Mouse (Mus musculus) intestine, postnatal 0 days (tissue): ENCODE measurements around the gene Six5. TPM values are rescaled to one million over a fixed set of nuclear protein-coding genes. Genes with fewer than 3 reads are reported as not detected.

Experiments
- ATAC-seq: fragments of 200-750 bp; cut with Nextera tagmentation; 2 replicates; pipeline ENCODE4 v1.8.0; 2017; ENCODE audit warnings: mild to moderate bottlenecking, moderate TSS enrichment, moderate library complexity
- H3K27ac ChIP-seq: fragments of 300-500 bp; sonication (generic); 2 replicates; pipeline ENCODE4 v1.5.1; 2014; ENCODE audit warnings: mild to moderate bottlenecking, low read depth, low read length, moderate library complexity
- H3K27me3 ChIP-seq: fragments of 300-500 bp; sonication (generic); replicated peaks from 2 replicates; pipeline ENCODE4 v1.6.1; 2014; ENCODE audit warnings: low read length, mixed read lengths; ENCODE audit not compliant: control insufficient read depth, insufficient read depth
- H3K36me3 ChIP-seq: fragments of 300-500 bp; sonication (generic); 2 replicates; pipeline ENCODE4 v1.6.1; 2014; ENCODE audit warnings: mild to moderate bottlenecking, moderate library complexity; ENCODE audit not compliant: control insufficient read depth, insufficient read depth
- H3K4me1 ChIP-seq: fragments of 300-500 bp; sonication (generic); replicated peaks from 2 replicates; pipeline ENCODE4 v1.6.1; 2014; ENCODE audit warnings: antibody characterized with exemption, low read length, mixed read lengths; ENCODE audit not compliant: control insufficient read depth, insufficient read depth
- H3K4me2 ChIP-seq: fragments of 300-500 bp; sonication (generic); replicated peaks from 2 replicates; pipeline ENCODE4 v1.6.1; 2014; ENCODE audit warnings: low read depth, mild to moderate bottlenecking, moderate library complexity
- H3K4me3 ChIP-seq: fragments of 300-500 bp; sonication (generic); 2 replicates; pipeline ENCODE4 v1.5.1; 2014; ENCODE audit warnings: low read depth, low read length
- H3K9ac ChIP-seq: fragments of 300-500 bp; sonication (generic); 2 replicates; pipeline ENCODE4 v1.6.1; 2014; ENCODE audit warnings: mild to moderate bottlenecking, low read depth, low read length
- H3K9me3 ChIP-seq: fragments of 300-500 bp; sonication (generic); 2 replicates; pipeline ENCODE4 v1.6.1; 2016; ENCODE audit warnings: mixed run types; ENCODE audit not compliant: control insufficient read depth
- CTCF ChIP-seq: sonication (generic); IDR thresholded peaks from 2 replicates; pipeline ENCODE4 v1.5.1; 2016; ENCODE audit warnings: low read depth, mild to moderate bottlenecking, control low read depth, antibody characterized with exemption, moderate library complexity
- WGBS: fragments of 180-500 bp; shearing (Covaris S2); extraction: QIAGEN DNeasy Blood & Tissue Kit; methylation state at CpG from one replicate; pipeline ENCODE4 v1.1.7; 2014; 5-methylcytosine and 5-hydroxymethylcytosine counted together
- polyA plus RNA-seq: library from polyadenylated mRNA; unstranded; fragments of >200 nt; fragmentation: Nextera tagmentation; extraction: Ambion mirVana; gene quantifications from 2 replicates; pipeline ENCODE4 v1.2.1, GENCODE M21; 2015

Gene Six5
- polyA plus RNA-seq, 1 experiment from 2014 or later = 5.1 TPM

DNA sequence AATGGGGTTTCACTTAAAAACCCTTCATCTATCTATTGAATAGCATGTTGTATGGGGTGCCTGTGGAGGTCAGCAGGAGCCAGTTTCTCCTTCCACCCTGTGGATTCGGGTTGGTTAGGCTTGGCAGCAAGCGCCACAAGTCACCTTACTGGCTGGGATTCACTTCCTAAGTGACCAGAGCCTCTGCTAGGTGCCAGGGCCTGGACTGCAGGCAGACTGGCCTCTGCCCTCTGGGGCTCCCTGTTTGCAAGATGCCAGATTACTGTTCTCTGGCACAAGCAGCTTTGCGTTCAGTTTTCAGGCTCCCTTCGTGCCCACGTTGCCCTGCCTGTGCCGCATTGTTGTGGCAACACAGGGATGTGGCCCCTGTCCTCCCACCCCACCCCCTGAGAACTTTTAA, 30.3 kb downstream of the Six5 start:
- H3K4me1 ChIP-seq = 0 out of 2 replicates have a peak, but pooled peaks cover 3% of the 10 kb centered on the region
- 91% methylated on average over 6 of the region's 6 CpGs for WGBS

DNA sequence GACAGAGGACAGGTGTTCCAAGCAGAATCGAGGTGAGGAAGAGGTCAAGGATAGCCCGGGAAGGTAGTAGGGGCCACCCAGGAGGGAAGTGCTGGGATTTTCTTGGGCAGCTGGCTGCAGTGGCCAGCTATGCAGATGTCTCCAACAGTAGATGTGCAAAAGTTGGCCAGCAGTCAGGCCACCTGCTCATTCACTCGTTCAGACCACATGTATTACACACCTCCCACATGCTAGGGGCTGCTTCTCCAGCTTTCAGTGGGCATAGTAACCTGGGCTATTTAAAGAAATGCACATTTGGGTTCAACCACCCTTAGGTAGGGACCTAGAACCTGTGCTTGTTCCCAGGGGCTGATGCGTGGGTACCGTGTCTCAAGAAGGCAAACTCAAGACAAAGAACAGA, 33.4 kb downstream of the Six5 start:
- Histone ChIP-seq H3K9me3 (no peaks in the 10 kb centered on the region), H3K4me2 (no peak overlapping the region), H3K27me3 (no peaks in the 10 kb centered on the region), H3K36me3 (no peaks in the 10 kb centered on the region), H3K9ac (no peak overlapping the region), H3K27ac (no peak overlapping the region), H3K4me3 (no peak overlapping the region), H3K4me1 (0 out of 2 replicates have a peak, but pooled peaks cover 3% of the 10 kb centered on the region)
- 83% methylated on average over 5 of the region's 5 CpGs for WGBS
- TF ChIP-seq CTCF = no peak
- ATAC-seq = no peak

More for the DNA sequence above, 30.3 kb downstream of the Six5 start:
- no peak for TF ChIP-seq CTCF
- no peak overlapping the region for H3K9ac ChIP-seq
- H3K4me3 ChIP-seq = no peak overlapping the region
- no peaks in the 10 kb centered on the region for H3K9me3 ChIP-seq
- no peaks in the 10 kb centered on the region for H3K27me3 ChIP-seq
- no peaks in the 10 kb centered on the region for H3K36me3 ChIP-seq
- ATAC-seq = no peak
- no peak overlapping the region for H3K27ac ChIP-seq
- no peak overlapping the region for H3K4me2 ChIP-seq

DNA sequence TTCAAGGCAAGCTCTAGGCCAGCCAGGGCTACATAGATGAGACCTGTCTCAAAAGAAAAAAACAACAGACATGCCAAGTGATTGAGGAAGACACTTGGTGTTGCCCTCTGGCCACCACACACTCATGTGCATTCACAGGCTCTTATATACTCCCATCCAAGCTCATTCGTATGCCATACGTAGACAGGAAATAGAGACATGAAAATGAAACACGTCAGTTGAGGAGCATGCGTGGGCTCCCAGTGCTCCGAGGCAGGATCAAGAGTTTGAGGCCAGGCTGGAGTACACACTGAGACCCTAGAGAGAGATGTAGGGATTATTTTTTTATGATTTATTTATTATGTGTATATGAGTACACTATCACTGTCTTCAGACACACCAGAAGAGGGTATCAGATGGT, 35.0 kb downstream of the Six5 start:
- Histone ChIP-seq H3K36me3 (no peaks in the 10 kb centered on the region), H3K4me3 (no peak overlapping the region), H3K27me3 (no peaks in the 10 kb centered on the region), H3K4me1 (0 out of 2 replicates have a peak, but pooled peaks cover 3% of the 10 kb centered on the region), H3K4me2 (no peak overlapping the region), H3K9ac (no peak overlapping the region), H3K9me3 (no peaks in the 10 kb centered on the region), H3K27ac (no peak overlapping the region; the same call in 1 of the 2 replicates)
- 96% methylated on average over 5 of the region's 5 CpGs for WGBS
- no peak for ATAC-seq
- no peak for TF ChIP-seq CTCF

DNA sequence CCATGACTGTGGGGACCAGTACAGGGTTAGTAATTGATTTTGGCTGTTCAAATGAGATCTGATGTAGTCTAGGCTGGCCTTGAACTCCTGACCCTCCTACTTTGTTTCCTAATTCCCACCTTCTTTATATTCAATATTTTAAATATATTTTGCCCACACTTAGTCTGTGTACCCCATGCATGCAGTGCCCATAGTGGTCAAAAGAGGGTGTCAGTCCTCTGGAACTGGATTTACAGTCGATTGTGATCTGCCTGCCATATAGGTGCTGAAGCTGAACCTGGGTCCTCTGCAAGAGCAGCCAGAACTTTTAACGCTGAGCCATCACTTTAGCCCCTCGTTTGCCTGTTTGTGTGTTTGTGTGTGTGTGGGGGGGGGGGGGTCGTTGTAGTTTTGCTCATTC, 36.3 kb downstream of the Six5 start:
- peak; percentile 49 for TF ChIP-seq CTCF
- no peaks in the 10 kb centered on the region for H3K4me1 ChIP-seq
- no peaks in the 10 kb centered on the region for H3K27me3 ChIP-seq
- peak overlapping the region; percentile 37 for H3K4me3 ChIP-seq
- H3K27ac ChIP-seq = 0 out of 2 replicates have a peak overlapping the region, but pooled peaks have one; percentile 60
- 27% methylated on average over 4 of the region's 4 CpGs for WGBS
- peak overlapping the region; percentile 68 for H3K4me2 ChIP-seq
- no peaks in the 10 kb centered on the region for H3K9me3 ChIP-seq
- peaks cover 6% of the 10 kb centered on the region for H3K36me3 ChIP-seq
- no peak for ATAC-seq
- 0 out of 2 replicates have a peak overlapping the region, but pooled peaks have one; percentile 22 for H3K9ac ChIP-seq

DNA sequence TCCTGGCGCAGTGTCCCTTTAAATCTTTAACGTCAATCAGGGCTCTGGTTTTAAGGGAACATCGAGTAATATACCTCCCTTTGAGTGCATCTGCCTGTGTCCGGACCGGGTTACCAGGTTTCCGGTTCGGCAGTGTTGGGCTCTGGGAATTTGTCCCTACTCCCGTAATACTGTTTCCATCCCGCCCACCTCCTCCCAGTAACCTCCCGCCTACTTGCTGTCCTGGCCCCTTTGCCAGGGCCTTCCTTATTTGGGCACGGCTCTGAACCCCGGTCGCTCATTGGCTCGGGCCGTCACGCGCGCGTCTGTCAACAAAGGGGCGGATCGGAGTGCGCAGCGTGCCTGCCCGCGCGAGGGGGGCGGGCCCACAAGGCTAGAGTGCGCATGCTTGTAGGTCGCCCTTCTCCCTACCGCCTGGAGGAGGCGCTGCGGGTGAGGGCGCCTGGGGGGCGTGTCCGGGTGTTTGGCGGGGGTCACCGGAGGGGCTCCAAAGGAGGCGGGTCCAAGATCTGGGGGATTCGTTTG, 37.0 kb downstream of the Six5 start:
- Histone ChIP-seq H3K4me2 (peak overlapping the region; percentile 68), H3K9ac (peak overlapping the region; percentile 35; the same call in 1 of the 2 replicates), H3K27me3 (no peaks in the 10 kb centered on the region), H3K9me3 (no peaks in the 10 kb centered on the region), H3K27ac (peak overlapping the region; percentile 60; the same call in 1 of the 2 replicates), H3K4me3 (peak overlapping the region; percentile 37), H3K4me1 (no peaks in the 10 kb centered on the region), H3K36me3 (peaks cover 13% of the 10 kb centered on the region)
- peak; percentile 94 for TF ChIP-seq CTCF
- peak; percentile 99 for ATAC-seq
- WGBS = under 1% methylated on average over 39 of the region's 39 CpGs

DNA sequence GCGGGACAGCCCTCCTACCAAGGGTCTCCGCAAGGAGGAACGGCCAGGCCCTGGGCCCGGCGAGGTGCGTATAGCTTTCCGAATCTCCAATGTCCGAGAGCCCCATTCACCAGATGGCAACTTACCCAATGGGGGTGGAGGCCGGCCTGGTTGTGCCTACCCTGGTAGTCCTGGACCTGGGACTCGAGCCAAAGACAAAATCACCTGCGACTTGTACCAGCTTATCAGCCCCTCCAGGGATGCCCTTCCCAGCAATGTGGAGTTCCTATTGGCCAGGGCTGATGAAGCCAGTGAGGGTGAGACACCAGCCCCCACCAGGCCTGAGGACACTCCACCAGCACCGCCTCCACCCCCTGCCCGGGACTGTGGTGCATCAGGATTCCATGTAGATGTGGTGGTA, 41.8 kb downstream of the Six5 start:
- WGBS = 96% methylated on average over 13 of the region's 13 CpGs
- Histone ChIP-seq H3K36me3 (peaks cover 47% of the 10 kb centered on the region), H3K9ac (no peak overlapping the region), H3K27me3 (no peaks in the 10 kb centered on the region), H3K4me3 (no peak overlapping the region), H3K4me1 (no peaks in the 10 kb centered on the region), H3K4me2 (no peak overlapping the region), H3K9me3 (no peaks in the 10 kb centered on the region), H3K27ac (0 out of 2 replicates have a peak overlapping the region, but pooled peaks have one; percentile 21)
- no peak for TF ChIP-seq CTCF
- no peak for ATAC-seq
